Mouse (Mus musculus) embryonic facial prominence, embryonic 12.5 days (tissue): Measurements from ENCODE around the gene Olfr279. TPM values are rescaled to one million over a fixed set of nuclear protein-coding genes. Genes with fewer than 3 reads are reported as not detected.

Experiments used
- ATAC-seq: fragments of 200-750 bp; cut with Nextera tagmentation; 2 replicates; pipeline ENCODE4 v1.8.0; 2017; ENCODE audit not compliant: insufficient number of reproducible peaks, insufficient read depth, low FRiP score, low TSS enrichment
- H3K27ac ChIP-seq: fragments of 300-500 bp; sonication (generic); 2 replicates; pipeline ENCODE4 v1.5.1; 2016; ENCODE audit warnings: mild to moderate bottlenecking
- H3K27me3 ChIP-seq: fragments of 300-500 bp; sonication (generic); 2 replicates; pipeline ENCODE4 v1.6.1; 2016; ENCODE audit warnings: mild to moderate bottlenecking, moderate library complexity
- H3K36me3 ChIP-seq: fragments of 300-500 bp; sonication (generic); 2 replicates; pipeline ENCODE4 v1.6.1; 2016; ENCODE audit warnings: mild to moderate bottlenecking
- H3K4me1 ChIP-seq: fragments of 300-500 bp; sonication (generic); 2 replicates; pipeline ENCODE4 v1.6.1; 2016
- H3K4me2 ChIP-seq: fragments of 300-500 bp; sonication (generic); replicated peaks from 2 replicates; pipeline ENCODE4 v1.6.1; 2016; ENCODE audit warnings: mild to moderate bottlenecking, moderate library complexity
- H3K4me3 ChIP-seq: fragments of 300-500 bp; sonication (generic); 2 replicates; pipeline ENCODE4 v1.5.1; 2016; ENCODE audit warnings: mild to moderate bottlenecking
- H3K9ac ChIP-seq: fragments of 300-500 bp; sonication (generic); 2 replicates; pipeline ENCODE4 v1.6.1; 2016; ENCODE audit warnings: mild to moderate bottlenecking, moderate library complexity
- H3K9me3 ChIP-seq: fragments of 300-500 bp; sonication (generic); 2 replicates; pipeline ENCODE4 v1.6.1; 2016; ENCODE audit warnings: mild to moderate bottlenecking, moderate library complexity
- WGBS: fragments of 180-500 bp; shearing (Covaris S2); methylation state at CpG from one replicate; pipeline ENCODE4 v1.1.7; 2016; 5-methylcytosine and 5-hydroxymethylcytosine counted together
- polyA plus RNA-seq: library from polyadenylated mRNA; unstranded; fragments of >200 nt; fragmentation: Nextera tagmentation; extraction: Ambion mirVana; gene quantifications from 2 replicates; pipeline ENCODE4 v1.2.1, GENCODE M21; 2016

The Olfr279 gene
- polyA plus RNA-seq: 0.12 TPM in 1 of 2 replicates, not detected in the other

DNA sequence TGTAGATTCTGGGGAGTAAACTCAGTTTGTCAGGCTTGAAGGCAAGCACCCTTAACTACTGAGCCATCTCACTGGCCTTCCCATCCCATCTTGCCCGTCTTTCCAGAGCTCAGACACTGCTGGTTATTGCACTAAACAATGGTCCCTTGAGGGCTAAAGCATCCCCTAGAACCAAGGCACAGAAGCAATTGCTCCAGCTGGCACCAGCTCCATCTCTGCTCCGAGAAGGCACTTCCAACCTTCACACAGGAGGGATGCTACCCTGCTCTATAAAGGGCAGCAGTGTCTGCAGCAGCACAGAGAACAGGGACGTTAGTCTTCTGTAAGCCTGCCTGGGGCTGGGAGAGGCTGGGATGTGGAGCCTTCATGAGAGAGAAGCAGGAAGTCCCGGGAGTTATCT is at the start of gene Olfr279:
TSS of gene Olfr279 (plus strand) at position 301 of the 400 bp plus-strand sequence.
- ATAC-seq: no peak
- Histone ChIP-seq H3K4me3 (no peak within 1 kb of the TSS), H3K36me3 (no peaks in the 10 kb centered on the region), H3K9ac (no peak within 1 kb of the TSS), H3K9me3 (no peaks in the 10 kb centered on the region; the same call in 1 of the 2 replicates), H3K27ac (no peak within 1 kb of the TSS), H3K4me2 (no peak within 1 kb of the TSS), H3K4me1 (no peaks in the 10 kb centered on the region), H3K27me3 (no peaks in the 10 kb centered on the region)
- 36% methylated on average over 4 of the region's 4 CpGs for WGBS

DNA sequence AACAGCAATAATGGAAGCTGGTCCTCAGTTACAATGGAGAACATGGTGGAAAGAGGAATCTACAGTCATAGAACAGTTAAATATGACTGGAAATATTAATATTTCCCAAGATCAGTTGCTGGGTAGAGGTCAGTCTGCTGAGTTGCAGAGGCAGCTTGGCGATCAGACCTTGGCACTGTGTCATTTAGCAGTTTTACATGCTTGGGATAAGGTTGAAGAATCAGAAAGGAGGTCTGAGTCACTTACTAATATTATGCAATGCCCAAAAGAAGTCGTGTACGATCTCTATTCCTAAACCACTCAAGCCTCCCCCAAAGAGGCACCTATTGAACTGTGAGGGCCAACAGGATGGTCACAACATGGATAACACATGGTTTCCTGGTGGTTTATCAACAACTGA is 47.6 kb upstream of the Olfr279 start:
- H3K27me3 ChIP-seq: no peaks in the 10 kb centered on the region
- no peak overlapping the region for H3K27ac ChIP-seq
- H3K9me3 ChIP-seq: 0 out of 2 replicates have a peak, but pooled peaks cover 4% of the 10 kb centered on the region
- no peak for ATAC-seq
- WGBS: 74% methylated on average over 3 of the region's 3 CpGs
- no peaks in the 10 kb centered on the region for H3K36me3 ChIP-seq
- H3K9ac ChIP-seq: no peak overlapping the region
- no peak overlapping the region for H3K4me3 ChIP-seq
- no peaks in the 10 kb centered on the region for H3K4me1 ChIP-seq
- no peak overlapping the region for H3K4me2 ChIP-seq

DNA sequence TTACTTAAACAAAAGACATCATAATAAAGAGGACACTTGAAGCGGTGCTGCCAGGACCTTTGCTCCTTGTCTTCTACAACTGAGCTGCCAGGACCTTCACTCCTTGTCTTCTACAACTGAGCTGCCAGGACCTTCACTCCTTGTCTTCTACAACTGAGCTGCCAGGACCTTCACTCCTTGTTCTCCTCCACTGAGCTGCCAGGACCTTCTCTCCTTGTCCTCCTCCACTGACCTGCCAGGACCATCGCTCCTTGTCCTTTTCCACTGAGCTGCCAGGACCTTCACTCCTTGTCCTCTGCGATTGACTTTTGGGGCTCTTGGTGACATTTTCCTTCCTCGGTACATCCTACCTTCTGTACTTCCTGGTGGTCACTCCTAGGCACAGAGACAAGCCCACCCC is 43.7 kb upstream of the Olfr279 start:
- H3K27me3 ChIP-seq: no peaks in the 10 kb centered on the region
- H3K9me3 ChIP-seq: 0 out of 2 replicates have a peak, but pooled peaks cover 4% of the 10 kb centered on the region
- H3K36me3 ChIP-seq: no peaks in the 10 kb centered on the region
- no peak overlapping the region for H3K9ac ChIP-seq
- WGBS: 59% methylated on average over 4 of the region's 4 CpGs
- no peaks in the 10 kb centered on the region for H3K4me1 ChIP-seq
- H3K4me3 ChIP-seq: no peak overlapping the region
- no peak for ATAC-seq
- no peak overlapping the region for H3K27ac ChIP-seq
- no peak overlapping the region for H3K4me2 ChIP-seq

DNA sequence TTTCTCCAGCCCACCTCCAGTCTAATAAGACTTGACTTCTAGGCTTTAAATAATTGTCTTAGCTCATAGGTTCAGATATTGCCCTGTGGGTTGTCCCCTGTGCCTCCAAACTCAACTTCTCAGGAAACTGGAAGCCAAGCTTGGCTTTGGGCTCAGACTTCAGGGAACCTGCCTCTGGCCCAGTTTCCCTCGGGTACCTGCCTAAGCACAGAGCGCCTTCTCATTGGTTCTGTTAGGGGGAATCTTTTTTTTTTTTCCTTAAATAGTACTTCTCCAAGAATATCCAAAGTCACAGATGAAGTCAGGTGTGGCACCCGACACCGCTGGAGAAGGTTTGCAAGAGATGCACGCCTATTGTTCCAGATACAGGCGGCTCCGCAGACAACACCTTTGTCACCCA is 39.9 kb upstream of the Olfr279 start, which contains the start of gene Olfr281:
TSS of gene Olfr281 (plus strand) at position 301 of the 400 bp plus-strand sequence.
- Histone ChIP-seq H3K4me2 (no peak within 1 kb of the TSS), H3K27me3 (no peaks in the 10 kb centered on the region), H3K4me1 (no peaks in the 10 kb centered on the region), H3K9me3 (no peaks in the 10 kb centered on the region), H3K4me3 (no peak within 1 kb of the TSS), H3K36me3 (no peaks in the 10 kb centered on the region), H3K9ac (no peak within 1 kb of the TSS), H3K27ac (no peak within 1 kb of the TSS)
- no peak for ATAC-seq
- 87% methylated on average over 7 of the region's 7 CpGs for WGBS

DNA sequence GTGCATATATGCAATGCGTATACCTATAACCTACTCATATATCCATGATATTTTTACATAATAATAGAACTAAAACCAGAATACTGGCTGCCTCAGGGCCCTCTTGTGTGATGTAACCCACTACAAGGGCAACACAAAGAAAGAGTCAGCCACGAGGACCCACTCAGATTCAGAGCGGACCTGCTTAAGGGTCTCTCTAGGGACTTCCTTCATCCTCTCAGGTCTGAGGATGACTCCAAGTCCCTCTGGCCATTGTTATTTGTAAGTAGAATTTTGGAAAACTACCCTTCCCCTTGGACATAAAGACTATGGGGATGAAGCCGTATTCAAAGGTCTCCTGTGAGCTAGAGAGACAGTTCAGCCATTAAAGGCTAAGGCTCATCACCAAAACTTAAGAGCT is 22.6 kb upstream of the Olfr279 start, which contains the start of gene OR5BS1P:
TSS of gene OR5BS1P (plus strand) at position 301 of the 400 bp plus-strand sequence.
- H3K9me3 ChIP-seq: no peaks in the 10 kb centered on the region
- 85% methylated on average over 4 of the region's 4 CpGs for WGBS
- no peaks in the 10 kb centered on the region for H3K27me3 ChIP-seq
- no peak within 1 kb of the TSS for H3K4me3 ChIP-seq
- no peak within 1 kb of the TSS for H3K4me2 ChIP-seq
- no peaks in the 10 kb centered on the region for H3K36me3 ChIP-seq
- no peak within 1 kb of the TSS for H3K27ac ChIP-seq
- no peak within 1 kb of the TSS for H3K9ac ChIP-seq
- no peak for ATAC-seq
- H3K4me1 ChIP-seq: no peaks in the 10 kb centered on the region

DNA sequence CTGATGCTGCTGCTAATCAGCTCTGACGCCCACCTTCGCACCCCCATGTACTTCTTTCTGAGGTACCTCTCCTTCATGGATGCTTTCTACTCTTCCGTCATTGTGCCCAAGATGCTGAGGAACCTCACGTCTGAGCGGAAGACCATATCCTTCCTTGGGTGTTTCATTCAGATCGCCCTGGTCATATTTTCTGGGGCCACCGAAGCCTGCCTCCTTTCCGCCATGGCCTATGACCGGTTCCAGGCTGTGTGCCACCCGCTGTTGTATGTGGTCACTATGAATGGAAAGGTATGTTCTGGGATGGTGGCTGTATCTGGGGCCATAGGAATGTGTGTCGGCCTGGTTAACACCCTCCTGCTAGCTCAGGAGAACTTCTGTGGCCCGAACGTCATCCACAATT is 20.7 kb upstream of the Olfr279 start:
- Histone ChIP-seq H3K4me3 (no peak overlapping the region), H3K9ac (no peak overlapping the region), H3K27me3 (no peaks in the 10 kb centered on the region), H3K27ac (no peak overlapping the region), H3K4me1 (no peaks in the 10 kb centered on the region), H3K4me2 (no peak overlapping the region), H3K36me3 (no peaks in the 10 kb centered on the region), H3K9me3 (no peaks in the 10 kb centered on the region)
- no peak for ATAC-seq
- WGBS: 91% methylated on average over 13 of the region's 13 CpGs

DNA sequence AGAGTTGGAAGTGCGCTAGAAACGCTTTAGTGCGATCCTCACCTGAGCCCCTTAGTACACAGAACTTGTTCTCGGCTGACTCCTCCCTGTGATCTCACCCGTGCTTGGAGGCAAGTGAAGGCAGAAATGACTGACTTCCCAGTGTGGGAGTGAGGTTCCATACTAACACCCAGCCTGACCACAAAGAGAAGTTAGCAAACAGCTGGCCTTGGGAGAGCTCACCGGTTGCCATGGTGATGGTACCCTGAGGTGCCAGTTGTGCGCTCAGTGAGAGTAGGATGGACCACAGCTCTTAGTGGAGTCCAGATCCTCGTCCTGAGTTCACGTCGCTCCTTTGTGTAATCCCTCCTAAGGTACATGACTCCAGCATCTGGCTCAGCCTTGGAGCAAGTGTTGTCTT is 17.2 kb upstream of the Olfr279 start:
- WGBS: 83% methylated on average over 10 of the region's 10 CpGs

DNA sequence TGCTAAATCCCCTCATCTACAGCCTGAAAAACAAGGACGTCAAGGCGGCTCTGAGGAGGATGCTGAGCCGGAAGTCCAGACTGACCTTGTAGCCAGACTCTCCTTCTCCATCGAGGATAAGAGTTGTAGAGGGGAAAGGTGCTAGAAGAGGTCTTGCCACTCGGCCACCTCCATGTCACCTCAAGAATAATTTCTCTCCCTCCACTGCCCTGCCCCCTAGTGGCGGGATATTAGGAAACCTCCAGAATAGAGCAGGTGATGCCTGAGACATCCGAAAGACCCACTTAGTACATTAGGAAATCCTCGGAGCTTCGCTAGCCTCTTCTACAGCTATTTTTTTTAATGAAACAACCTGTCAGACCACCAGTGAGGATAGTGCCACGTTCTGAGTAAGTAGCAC is 16.8 kb upstream of the Olfr279 start:
- Histone ChIP-seq H3K9me3 (no peaks in the 10 kb centered on the region), H3K4me1 (no peaks in the 10 kb centered on the region), H3K27ac (no peak overlapping the region), H3K4me3 (no peak overlapping the region), H3K4me2 (no peak overlapping the region), H3K36me3 (no peaks in the 10 kb centered on the region), H3K9ac (no peak overlapping the region), H3K27me3 (no peaks in the 10 kb centered on the region)
- WGBS: 51% methylated on average over 10 of the region's 10 CpGs
- ATAC-seq: no peak

More for the DNA sequence above, 17.2 kb upstream of the Olfr279 start:
- Histone ChIP-seq H3K9ac (no peak overlapping the region), H3K4me3 (no peak overlapping the region), H3K36me3 (no peaks in the 10 kb centered on the region), H3K27ac (no peak overlapping the region), H3K4me1 (no peaks in the 10 kb centered on the region), H3K4me2 (no peak overlapping the region), H3K9me3 (no peaks in the 10 kb centered on the region), H3K27me3 (no peaks in the 10 kb centered on the region)
- no peak for ATAC-seq

DNA sequence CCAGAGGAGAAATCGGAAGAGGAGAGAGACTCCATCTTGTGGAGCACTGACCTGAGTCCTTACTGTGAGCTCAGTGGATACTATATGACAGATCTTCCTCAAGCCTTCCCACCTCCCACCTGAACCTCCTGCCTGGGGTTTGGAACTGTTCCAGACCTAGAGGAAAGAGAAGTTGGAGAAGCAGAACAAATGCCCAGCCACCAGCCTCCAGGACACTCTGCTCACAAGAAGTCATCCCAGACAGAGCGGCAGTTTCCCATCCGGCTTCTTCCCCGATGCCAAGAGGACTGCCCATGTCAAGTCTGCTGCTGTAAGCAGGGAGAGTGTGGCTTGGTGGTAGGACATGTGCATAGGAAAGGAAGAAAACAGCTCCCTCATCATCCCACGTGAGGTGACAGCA is 15.9 kb upstream of the Olfr279 start:
- Histone ChIP-seq H3K9me3 (no peaks in the 10 kb centered on the region), H3K4me1 (no peaks in the 10 kb centered on the region), H3K27me3 (no peaks in the 10 kb centered on the region), H3K36me3 (no peaks in the 10 kb centered on the region), H3K4me3 (no peak overlapping the region), H3K27ac (no peak overlapping the region), H3K4me2 (no peak overlapping the region), H3K9ac (no peak overlapping the region)
- 83% methylated on average over 5 of the region's 5 CpGs for WGBS
- ATAC-seq: no peak

DNA sequence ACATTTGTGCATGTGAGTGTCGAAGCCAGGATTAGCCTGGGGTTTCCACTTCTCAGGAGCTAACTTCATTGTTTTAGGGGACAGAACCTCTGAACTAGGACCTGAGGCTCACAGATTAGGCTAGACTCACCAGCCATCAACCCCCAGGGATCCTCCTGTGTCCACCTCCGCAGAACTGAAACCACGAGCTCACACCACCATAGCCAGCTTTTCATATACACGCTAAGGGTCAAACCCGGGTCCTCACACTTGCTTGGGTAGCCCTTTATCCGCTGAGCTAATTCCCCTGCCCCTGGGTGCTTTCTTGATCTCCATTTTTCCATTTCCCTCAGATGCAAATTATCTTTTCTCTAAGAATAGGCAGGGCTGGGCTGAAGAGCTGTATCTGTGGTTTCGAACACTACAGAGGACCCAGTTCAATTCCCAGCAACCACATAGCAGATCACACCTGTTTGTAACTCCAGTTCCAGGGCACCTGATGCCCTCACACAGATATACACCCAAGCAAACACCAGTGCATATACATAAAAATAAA is 12.6 kb upstream of the Olfr279 start:
- Histone ChIP-seq H3K4me3 (no peak overlapping the region), H3K36me3 (no peaks in the 10 kb centered on the region), H3K27me3 (no peaks in the 10 kb centered on the region), H3K27ac (no peak overlapping the region), H3K9me3 (no peaks in the 10 kb centered on the region), H3K4me1 (no peaks in the 10 kb centered on the region), H3K9ac (no peak overlapping the region), H3K4me2 (no peak overlapping the region)
- 76% methylated on average over 7 of the region's 7 CpGs for WGBS
- no peak for ATAC-seq

DNA sequence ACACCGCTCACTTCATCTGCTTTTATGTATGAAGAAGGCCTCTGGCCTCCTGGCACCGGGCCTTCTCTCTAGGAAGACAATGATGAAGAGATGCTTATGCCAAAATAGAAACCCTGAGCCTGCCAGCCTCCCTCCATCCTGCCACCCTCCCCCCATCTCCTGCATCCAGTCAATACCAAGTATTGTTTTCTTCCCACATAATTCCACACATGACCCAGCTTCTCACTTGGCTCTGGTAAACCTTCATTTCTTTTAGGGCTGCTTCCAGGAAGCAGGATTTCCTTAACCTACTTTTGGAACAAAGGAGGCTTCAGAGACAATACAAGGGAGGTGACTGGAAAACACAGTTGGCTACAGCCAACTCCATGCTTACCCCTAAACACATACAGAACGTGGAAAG is 9.5 kb upstream of the Olfr279 start, which contains the start of gene Lalba:
TSS of gene Lalba (minus strand) at position 21 of the 400 bp plus-strand sequence.
- Histone ChIP-seq H3K9me3 (no peaks in the 10 kb centered on the region), H3K4me2 (no peak within 1 kb of the TSS), H3K36me3 (no peaks in the 10 kb centered on the region), H3K9ac (no peak within 1 kb of the TSS), H3K4me1 (no peaks in the 10 kb centered on the region), H3K27me3 (no peaks in the 10 kb centered on the region), H3K4me3 (no peak within 1 kb of the TSS), H3K27ac (no peak within 1 kb of the TSS)
- 63% methylated on average over 3 of the region's 3 CpGs for WGBS
- no peak for ATAC-seq

DNA sequence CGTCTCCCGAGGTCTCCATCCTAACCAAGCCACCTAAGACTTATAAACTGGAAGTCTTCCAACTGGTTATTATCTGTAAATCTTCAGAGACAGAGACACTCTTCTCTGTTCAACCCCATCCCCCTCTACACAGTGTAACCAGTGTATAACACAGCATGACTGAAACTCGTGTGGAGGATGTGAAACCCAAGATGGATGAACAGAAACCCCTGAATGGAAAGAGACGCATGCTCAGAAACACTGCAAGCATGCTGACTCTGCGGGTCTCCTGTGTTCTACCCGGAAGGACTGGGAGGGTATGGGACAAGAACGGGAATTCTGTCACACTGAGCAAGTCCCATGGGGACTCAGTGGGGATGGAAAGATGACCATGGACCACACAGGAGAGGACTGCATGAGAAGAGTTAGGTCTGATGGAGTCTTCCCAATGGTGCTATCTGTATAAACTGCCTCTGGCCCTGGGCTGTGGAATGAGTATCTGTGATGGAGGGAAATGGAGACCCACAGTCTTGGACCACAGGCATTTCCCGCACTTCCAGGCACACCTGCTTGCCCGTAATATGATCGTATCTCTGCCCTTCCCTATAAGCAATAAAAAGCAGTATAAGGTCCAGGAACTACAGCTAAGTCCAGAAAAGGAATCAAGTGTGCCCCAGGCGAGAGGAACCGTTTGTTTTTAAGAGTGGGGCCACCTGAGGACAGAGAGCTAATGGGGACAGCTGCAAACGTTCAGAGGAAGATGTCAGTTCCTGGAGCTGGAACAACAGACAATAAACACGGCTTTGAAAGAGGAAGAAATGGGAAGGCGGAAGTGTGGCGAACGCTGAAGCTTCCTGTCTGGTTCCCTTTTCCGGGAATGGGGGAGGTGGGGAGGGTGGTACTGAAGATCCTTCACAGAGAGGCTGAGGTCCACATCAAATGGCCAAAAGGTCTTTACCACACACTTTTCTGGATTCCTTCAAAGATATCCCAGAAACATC is 8.0 kb upstream of the Olfr279 start:
- WGBS: 63% methylated on average over 18 of the region's 18 CpGs
- no peaks in the 10 kb centered on the region for H3K27me3 ChIP-seq
- no peak for ATAC-seq
- H3K4me3 ChIP-seq: no peak overlapping the region
- H3K4me1 ChIP-seq: no peaks in the 10 kb centered on the region
- H3K27ac ChIP-seq: no peak overlapping the region
- no peaks in the 10 kb centered on the region; the same call in 1 of the 2 replicates for H3K9me3 ChIP-seq
- no peak overlapping the region for H3K4me2 ChIP-seq
- no peaks in the 10 kb centered on the region for H3K36me3 ChIP-seq
- no peak overlapping the region for H3K9ac ChIP-seq
